ENCODE assay signal across 1 mouse cellular context in the genomic region with DNA sequence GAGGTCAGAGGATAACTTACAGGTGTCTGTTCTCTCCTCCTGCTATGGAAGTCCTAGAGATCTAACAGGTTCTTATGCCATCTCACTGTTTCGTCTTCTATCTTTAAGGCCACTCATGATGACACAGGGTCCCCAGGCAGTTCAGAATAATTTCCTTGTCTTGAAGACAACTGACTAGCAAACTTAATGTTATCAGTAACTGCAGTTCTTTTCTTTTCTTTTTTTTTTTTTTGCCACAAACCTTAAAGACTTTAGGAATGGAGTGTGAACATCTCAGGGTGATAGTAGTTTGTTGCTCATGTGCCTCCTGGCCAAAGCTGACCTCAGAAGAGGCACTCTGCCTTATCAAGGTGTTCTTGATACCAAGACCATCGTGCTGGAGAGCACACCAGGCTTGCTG.
TF ChIP-seq lines count a peak whose summit lies in the region.

No protein-coding gene starts in this region.

TF ChIP-seq in MEL, 35 proteins besides CTCF, POLR2A, EP300 and RAD21:
- TF ChIP-seq USF1 (IDR thresholded peaks at IDR 0.05; ENCODE audit: low read depth, low read length) (no peak), GATA1 (IDR thresholded peaks at IDR 0.05; ENCODE audit: low read depth, low read length) (peak; percentile 50), TBP (IDR thresholded peaks at IDR 0.05; ENCODE audit: low read depth, low read length) (0 out of 2 replicates have a peak, but pooled peaks have one; percentile 18), POLR2AphosphoS5 (IDR thresholded peaks at IDR 0.05; ENCODE audit: borderline replicate concordance, low read depth, low read length) (no peak), ETS1 (IDR thresholded peaks at IDR 0.05; ENCODE audit: low read depth, low read length) (peak; percentile 36; the same call in 1 of the 2 replicates), TAL1 (IDR thresholded peaks at IDR 0.05; ENCODE audit: low read length) (no peak), SIN3A (IDR thresholded peaks at IDR 0.05; ENCODE audit: low read length) (0 out of 2 replicates have a peak, but pooled peaks have one; percentile 8), KAT2A (conservative IDR thresholded peaks at IDR 0.05; ENCODE audit: low read depth, low read length) (no peak), ZNF384 (IDR thresholded peaks at IDR 0.05; ENCODE audit: low read depth, low read length) (peak; percentile 93), UBTF (IDR thresholded peaks at IDR 0.05; ENCODE audit: borderline replicate concordance, insufficient read depth, low read depth, low read length) (no peak)
TF ChIP-seq in MEL: peak in this region for 5.
